Mouse (Mus musculus): ENCODE measurements around the gene Fgr.

DNA sequence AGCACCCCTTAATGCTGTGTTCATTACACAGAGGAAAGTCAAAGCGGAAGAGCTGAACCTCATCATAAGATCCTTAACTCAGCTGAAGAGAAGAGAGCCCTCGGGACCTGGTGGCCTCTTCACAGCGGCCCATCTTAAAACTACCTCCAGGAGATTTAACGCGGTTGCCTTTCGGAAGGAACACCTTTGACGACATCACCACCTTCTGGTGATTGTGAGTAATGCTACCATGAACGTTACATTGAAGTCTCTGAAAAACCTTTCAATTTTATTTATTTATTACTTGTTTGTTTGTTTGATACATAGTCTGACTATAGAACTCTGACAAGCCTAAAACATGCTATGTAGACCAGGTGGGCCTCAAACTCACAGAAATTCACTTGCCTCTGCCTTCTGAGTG, 43.1 kb upstream of the Fgr start:
- TF ChIP-seq POLR2A (IDR thresholded peaks at IDR 0.05; ENCODE audit: insufficient read depth, low read depth, low read length) (no peak), CTCF (IDR thresholded peaks at IDR 0.05; ENCODE audit: insufficient read depth, low read depth, low read length) (no peak)

Measured in olfactory bulb, adult 2 months (tissue).